Mouse (Mus musculus): ENCODE data around the gene Plekhg5.
A peak's percentile ranks its signal among the peaks of the same experiment; 100 is the strongest.

Gene Plekhg5

DNA sequence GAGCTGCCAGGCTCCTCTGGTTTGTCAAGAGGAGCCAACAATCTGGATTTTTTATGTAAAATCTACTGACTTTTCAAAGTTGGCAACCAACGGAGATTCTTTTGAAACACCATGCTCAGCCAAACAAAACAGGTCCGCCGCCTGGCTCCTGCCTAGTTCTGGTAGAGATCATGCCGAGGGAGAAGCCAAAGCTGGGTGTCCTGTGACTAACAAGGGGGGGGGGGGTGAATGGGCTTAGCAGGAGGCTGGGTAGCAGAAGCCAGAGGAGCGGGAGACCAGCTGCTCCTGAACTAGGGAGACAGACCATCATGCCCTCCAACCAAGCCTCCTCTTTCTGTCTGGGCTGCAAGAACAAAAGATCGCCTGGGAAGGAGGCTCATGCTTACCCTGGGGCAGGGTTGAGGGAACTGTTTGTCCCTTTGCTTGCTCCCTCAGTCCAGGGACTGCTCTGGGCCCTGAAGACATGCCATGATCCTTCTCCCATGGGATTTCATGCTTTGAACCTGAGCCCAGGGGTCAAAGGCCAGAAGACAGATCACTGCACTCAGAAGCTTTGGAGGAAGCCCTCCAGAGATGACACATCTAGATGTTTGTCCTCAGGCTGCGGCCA lies 11.4 kb downstream of the Plekhg5 start:
- Histone ChIP-seq H3K36me3 (ENCODE audit: control insufficient read depth, insufficient read depth, low read length, poor library complexity, severe bottlenecking) (no peaks in the 10 kb centered on the region), H3K27me3 (ENCODE audit: control insufficient read depth, insufficient read depth, low read length, poor library complexity, severe bottlenecking) (no peaks in the 10 kb centered on the region; the same call in 1 of the 2 replicates)
- no peak for DNase-seq (ENCODE audit: low read depth, low spot score)

DNA sequence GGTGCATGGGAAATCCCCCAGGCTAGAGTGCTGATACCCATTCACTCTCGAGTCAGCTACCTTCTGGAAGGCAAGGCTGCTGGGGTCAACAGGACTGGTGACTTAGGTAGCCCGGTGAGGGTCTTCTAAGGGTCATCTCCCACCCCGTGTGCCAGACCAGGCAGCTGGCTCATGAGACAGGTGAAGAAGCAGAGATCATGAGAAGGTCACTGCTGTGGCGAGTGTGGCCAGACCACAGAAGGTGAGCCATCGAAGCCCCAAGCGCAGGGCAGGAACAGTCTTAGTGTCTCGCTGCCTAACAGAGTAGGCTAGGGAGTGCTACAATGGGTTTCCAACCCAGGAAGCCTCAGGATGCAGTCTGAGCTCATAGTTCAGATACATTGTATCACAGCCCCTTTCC lies 12.3 kb downstream of the Plekhg5 start:
- Histone ChIP-seq H3K27me3 (ENCODE audit: control insufficient read depth, insufficient read depth, low read length, poor library complexity, severe bottlenecking) (no peaks in the 10 kb centered on the region; the same call in 1 of the 2 replicates), H3K36me3 (ENCODE audit: control insufficient read depth, insufficient read depth, low read length, poor library complexity, severe bottlenecking) (no peaks in the 10 kb centered on the region)
- no peak for DNase-seq (ENCODE audit: low read depth, low spot score)

DNA sequence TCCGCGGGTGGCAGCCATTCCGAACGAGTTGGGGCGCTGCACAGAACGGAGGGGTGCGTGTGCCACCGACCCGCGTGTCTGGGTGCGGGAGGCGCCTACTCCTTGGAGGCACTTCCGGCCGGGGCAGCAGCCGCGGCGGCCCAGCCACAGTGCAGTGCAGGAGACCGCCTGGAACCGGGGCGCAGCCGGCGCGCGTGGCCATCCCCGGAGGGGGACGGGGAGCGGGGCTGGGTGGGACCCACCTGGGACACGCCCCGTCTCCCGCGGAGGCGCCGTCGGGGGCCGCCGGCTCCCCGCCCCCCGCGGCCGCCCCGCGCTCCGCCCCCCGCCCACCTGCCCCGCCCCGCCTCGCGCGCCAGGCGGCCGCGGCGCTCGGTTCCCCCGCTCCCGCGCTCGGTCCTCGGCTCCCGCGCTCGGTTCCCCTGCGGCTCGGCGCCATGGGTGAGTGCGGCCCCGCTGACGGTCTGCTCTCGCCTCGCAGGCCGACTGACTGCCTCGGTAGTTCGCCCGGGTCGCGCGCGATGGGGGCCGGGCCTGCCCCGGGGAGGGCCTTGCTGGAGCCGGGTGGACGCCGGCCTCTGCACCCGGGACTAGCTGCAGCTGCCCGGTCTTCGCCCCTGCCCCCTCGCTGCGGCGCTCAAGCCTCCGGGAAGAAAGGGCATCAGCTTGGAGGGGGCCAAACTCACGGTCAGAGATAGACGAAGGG lies 14.4 kb downstream of the Plekhg5 start:
- H3K27me3 ChIP-seq (ENCODE audit: control insufficient read depth, insufficient read depth, low read length, poor library complexity, severe bottlenecking) = no peaks in the 10 kb centered on the region; the same call in 1 of the 2 replicates
- DNase-seq (ENCODE audit: low read depth, low spot score) = peak; percentile 37
- no peaks in the 10 kb centered on the region for H3K36me3 ChIP-seq (ENCODE audit: control insufficient read depth, insufficient read depth, low read length, poor library complexity, severe bottlenecking)

DNA sequence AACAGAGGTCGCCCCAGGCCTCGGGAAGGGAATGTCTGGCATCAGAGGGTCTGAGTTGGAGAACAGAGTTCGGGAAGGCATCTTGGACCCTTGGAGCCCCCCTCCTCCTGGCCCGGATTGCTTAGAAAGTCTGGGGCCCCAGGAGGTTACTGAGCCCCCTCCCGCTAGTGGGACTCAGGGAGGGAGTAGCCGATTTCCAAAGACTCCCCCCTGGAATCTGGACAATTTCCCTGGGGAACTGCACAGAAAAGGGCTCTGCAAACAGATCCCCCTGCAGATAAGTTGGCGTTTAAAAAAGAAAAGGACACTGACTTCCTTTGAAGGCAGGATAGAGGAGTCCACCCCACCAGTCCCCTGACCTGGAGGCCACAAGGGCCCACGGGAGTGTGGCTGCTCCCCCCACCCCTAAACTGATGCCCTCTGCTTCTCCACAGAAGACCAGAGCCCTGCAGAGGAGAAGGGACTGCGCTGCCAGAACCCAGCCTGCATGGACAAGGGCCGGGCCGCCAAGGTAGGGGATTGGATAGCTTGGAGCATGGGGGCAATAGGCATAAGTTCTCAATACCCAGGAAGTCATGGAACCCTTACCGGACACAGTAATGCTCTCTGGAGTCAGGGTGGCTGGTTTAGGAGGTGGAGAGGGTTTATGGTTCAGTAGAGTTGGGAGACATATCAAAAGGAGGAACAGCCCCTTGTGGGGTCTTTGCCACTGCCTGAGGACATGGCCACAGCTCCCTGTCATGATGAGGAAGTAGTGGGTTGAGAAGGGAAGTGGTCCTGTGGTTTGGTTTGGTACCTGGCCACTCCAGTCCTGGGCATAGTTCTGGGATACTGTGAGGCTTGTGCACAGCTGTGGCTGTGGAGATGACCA lies 15.1 kb downstream of the Plekhg5 start:
- DNase-seq (ENCODE audit: low read depth, low spot score) = peak; percentile 24
- H3K27me3 ChIP-seq (ENCODE audit: control insufficient read depth, insufficient read depth, low read length, poor library complexity, severe bottlenecking) = no peaks in the 10 kb centered on the region; the same call in 1 of the 2 replicates
- H3K36me3 ChIP-seq (ENCODE audit: control insufficient read depth, insufficient read depth, low read length, poor library complexity, severe bottlenecking) = no peaks in the 10 kb centered on the region

DNA sequence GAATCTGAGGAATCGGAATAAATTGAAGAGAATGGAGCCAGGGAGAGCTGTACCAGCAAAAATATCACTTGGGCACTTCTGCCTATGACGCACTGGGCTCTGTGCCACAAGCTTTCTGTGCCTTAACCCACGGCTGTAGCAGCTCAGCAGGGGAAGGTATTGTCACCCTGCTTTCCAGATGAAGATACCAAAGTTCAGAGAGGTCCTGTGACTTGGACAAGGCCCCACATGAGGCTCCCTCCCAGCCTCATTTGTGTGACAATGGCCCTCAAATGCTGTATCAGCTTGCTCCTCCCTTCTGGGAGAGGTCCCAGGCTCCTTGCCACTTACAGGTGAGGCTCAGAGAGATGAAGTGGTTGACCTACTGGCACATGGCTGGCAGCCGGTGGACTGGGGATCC lies 15.8 kb downstream of the Plekhg5 start:
- no peak for DNase-seq (ENCODE audit: low read depth, low spot score)
- Histone ChIP-seq H3K27me3 (ENCODE audit: control insufficient read depth, insufficient read depth, low read length, poor library complexity, severe bottlenecking) (no peaks in the 10 kb centered on the region; the same call in 1 of the 2 replicates), H3K36me3 (ENCODE audit: control insufficient read depth, insufficient read depth, low read length, poor library complexity, severe bottlenecking) (no peaks in the 10 kb centered on the region)

DNA sequence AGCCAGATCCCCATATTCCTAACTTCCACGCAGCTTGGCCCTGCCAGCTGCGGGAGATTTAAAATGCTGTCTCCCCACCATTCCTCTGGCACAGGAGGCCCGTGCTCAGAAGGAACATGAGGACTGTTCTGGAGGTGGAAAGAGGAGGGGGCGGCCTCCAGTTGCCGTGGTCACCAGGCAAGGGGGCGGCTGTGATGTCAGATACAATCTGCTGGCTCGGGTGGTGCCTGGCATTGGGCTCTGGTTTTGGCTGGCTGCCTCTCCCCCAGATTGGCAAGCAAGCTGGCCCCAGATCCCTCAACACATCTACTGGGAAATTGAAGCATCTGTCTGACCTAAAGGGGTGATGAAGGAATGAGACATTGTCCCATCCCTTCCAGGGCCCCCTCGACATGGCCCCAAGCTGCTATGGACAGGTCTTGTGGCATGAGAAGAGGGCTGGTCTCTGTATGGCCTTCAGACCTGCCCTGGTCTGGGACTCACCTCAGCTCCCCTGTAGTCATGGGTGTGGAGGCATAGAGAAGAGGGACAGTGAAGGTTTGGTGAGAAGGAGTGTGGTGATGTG lies 16.3 kb downstream of the Plekhg5 start:
- Histone ChIP-seq H3K36me3 (ENCODE audit: control insufficient read depth, insufficient read depth, low read length, poor library complexity, severe bottlenecking) (no peaks in the 10 kb centered on the region), H3K27me3 (ENCODE audit: control insufficient read depth, insufficient read depth, low read length, poor library complexity, severe bottlenecking) (no peaks in the 10 kb centered on the region; the same call in 1 of the 2 replicates)
- DNase-seq (ENCODE audit: low read depth, low spot score) = no peak

DNA sequence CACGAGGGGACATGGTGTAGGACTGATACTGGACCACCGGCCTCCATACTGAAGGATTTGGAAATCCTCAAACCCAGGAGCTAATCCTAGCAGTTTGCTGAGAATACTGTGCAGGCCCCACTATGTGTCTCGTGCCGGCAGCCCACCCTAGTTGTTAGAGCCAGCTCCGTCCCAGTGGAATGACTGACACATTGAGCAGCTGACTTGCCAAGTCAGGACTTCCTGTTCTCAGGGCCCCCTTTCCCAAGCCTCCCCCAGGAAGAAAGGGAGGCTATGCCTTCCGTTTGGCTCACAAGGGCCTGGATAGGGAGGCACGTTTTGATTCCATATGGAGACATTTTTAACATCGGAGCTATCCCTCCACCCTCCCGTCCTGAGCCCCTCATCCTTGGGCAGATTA lies 17.9 kb downstream of the Plekhg5 start:
- Histone ChIP-seq H3K36me3 (ENCODE audit: control insufficient read depth, insufficient read depth, low read length, poor library complexity, severe bottlenecking) (no peaks in the 10 kb centered on the region), H3K27me3 (ENCODE audit: control insufficient read depth, insufficient read depth, low read length, poor library complexity, severe bottlenecking) (no peaks in the 10 kb centered on the region; the same call in 1 of the 2 replicates)
- DNase-seq (ENCODE audit: low read depth, low spot score) = no peak

DNA sequence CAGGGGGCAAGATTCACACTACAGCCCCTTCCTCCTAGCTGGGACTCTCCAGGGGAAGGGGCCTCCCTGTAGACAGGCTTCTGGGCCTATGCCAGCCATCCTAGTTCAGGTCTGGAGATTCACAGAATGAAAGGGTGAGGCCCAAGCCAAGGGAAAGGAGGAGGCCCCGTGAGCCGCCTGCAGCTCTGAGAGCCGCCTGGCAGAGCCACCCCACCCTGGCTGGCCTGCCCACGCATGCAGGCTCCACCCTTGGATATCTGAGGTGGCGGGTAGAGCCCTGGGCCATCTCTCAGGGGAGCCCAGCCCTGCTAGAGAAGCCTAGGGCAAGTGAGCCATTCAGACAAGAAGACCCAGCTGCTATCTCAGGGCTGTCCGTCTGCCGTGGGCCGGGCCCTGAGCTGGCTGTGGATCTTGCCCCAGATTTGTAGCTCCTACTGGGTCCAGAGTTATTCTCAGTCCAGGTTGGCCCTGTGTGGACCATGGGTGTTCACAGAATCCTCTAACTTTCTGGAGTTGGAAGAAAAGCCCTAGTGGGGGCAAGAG lies 20.5 kb downstream of the Plekhg5 start:
- H3K27me3 ChIP-seq (ENCODE audit: control insufficient read depth, insufficient read depth, low read length, poor library complexity, severe bottlenecking) = no peaks in the 10 kb centered on the region; the same call in 1 of the 2 replicates
- DNase-seq (ENCODE audit: low read depth, low spot score) = no peak
- no peaks in the 10 kb centered on the region for H3K36me3 ChIP-seq (ENCODE audit: control insufficient read depth, insufficient read depth, low read length, poor library complexity, severe bottlenecking)

DNA sequence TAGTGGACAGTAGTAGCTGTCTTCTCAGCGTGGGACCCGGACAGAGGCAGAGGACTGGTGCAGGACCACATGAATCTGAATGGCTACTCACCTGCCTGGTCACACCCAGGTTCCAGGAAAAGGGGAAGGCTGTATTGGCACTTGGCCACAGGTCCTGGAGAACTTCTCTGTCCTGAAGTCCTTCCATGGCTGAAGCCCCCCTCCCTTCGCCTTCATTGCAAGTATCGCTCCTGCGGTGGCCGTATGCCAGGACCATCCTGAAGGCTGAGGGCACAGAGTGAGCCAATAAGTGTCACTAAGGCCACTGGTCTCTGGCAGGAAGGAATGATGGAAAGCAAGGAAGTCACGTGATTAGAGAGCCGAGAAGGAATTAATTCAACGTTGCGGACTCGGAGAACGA lies 21.9 kb downstream of the Plekhg5 start:
- H3K36me3 ChIP-seq (ENCODE audit: control insufficient read depth, insufficient read depth, low read length, poor library complexity, severe bottlenecking) = no peaks in the 10 kb centered on the region
- no peaks in the 10 kb centered on the region for H3K27me3 ChIP-seq (ENCODE audit: control insufficient read depth, insufficient read depth, low read length, poor library complexity, severe bottlenecking)
- no peak for DNase-seq (ENCODE audit: low read depth, low spot score)

DNA sequence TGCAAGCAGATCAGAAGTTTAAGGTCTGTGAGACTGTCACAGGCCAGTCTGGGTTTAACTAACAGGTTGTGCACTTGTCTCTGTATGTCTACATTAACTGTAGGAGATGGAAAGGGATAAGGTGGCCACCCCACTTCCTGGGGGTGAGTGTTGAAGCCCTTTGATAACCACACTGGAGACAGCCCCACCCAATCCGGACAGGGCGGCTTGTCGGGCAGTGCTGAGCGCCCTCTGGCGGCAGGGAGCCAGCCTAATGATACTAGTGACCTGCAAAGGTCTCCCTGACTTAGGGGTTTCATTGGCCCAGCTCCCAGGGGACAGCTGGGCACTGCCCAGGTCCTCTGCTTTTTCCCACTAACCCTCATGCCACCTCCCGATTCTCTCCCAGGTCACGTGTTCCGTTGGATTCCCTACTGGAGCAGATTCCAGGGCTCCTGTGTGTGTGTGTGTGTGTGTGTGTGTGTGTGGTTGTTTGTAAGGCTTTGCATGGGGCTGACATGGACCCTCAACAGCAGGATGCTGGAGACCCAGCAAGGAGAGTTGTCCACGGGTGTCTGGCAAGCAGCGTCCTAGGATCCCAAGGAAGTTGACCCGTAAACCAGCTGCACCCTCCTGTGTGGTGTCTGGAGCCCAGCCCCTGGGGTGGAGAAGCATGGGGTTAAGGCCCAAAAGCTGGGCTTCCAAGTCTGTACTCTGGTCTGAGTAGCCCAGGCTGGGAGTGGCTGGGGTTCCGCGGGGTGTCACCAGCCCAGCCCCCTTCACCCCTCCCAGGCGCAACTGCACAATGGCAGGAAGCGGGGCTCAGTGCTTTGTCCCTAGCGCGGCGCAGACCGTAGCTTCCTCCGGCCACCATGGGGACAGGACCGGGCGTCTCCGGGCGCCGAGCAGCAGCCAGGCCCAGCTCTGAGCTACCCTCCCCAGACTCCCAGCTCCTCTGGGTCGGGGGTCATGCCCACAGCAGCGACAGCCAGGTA lies 23.9 kb downstream of the Plekhg5 start:
- Histone ChIP-seq H3K27me3 (ENCODE audit: control insufficient read depth, insufficient read depth, low read length, poor library complexity, severe bottlenecking) (no peaks in the 10 kb centered on the region), H3K36me3 (ENCODE audit: control insufficient read depth, insufficient read depth, low read length, poor library complexity, severe bottlenecking) (no peaks in the 10 kb centered on the region)
- peak; percentile 84 for DNase-seq (ENCODE audit: low read depth, low spot score)

DNA sequence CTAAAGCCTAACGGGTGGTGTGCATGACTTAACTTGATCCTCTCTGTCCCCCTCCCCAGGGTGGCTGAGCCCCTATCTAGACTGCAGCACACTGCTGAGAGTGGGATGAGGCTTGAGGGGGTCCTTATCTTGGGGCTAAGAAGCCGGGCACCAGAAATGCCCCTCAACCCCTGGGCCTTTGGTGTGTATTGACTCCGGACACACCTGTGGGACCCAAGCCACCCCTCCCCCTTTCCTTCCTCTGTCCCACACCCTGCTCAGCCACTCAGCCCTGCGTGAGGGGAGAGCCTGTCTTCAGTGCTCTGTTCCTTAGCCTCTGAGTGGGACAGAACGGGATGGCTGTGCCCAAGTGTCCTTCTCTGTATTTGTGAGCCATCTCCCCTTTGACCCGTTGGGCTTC lies 24.6 kb downstream of the Plekhg5 start:
- Histone ChIP-seq H3K36me3 (ENCODE audit: control insufficient read depth, insufficient read depth, low read length, poor library complexity, severe bottlenecking) (no peaks in the 10 kb centered on the region), H3K27me3 (ENCODE audit: control insufficient read depth, insufficient read depth, low read length, poor library complexity, severe bottlenecking) (no peaks in the 10 kb centered on the region)
- no peak for DNase-seq (ENCODE audit: low read depth, low spot score)

DNA sequence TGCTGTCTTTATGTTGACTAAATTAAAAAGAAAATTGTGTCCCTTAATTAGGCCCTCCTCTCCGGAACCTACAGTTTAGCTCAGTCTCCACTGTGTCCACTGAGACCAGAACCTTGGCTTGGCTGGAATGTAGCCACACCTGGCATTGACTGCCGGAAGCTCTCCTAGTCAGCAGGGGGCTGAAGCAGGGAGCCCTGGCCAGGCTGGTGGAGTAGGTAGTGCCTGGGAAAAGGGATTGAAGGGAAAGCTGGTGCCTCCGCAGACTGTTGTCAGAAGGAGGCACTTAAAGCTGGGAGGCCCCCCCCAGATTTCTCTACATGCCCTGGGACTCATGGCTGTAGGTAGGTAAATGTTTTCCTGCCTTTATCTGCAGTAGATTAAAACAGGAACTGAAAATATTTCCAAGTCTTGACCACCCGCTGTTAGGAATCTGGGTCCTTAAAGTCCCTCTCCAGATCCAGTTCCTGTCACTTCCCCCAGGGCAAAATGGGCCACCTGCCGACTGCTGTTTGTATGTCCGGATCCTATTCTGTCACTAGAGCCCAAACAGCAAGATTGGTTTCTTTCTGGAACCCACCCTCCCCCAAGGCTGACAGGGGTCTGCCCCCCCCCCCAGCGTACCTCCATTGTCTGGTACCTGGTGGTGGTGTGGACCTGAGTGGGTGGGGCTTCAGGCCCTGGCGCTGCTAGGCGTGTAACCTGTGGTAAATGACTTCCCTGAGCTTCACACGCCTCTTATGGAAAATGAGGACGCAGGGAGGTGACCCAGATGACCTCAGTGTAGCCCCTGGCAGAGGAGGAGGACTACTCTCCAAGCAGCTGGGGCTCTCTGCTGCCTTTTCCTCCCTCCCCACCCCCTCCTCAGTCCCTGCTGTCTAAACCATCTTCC lies 25.9 kb downstream of the Plekhg5 start:
- DNase-seq (ENCODE audit: low read depth, low spot score) = no peak
- H3K36me3 ChIP-seq (ENCODE audit: control insufficient read depth, insufficient read depth, low read length, poor library complexity, severe bottlenecking) = no peaks in the 10 kb centered on the region
- no peaks in the 10 kb centered on the region for H3K27me3 ChIP-seq (ENCODE audit: control insufficient read depth, insufficient read depth, low read length, poor library complexity, severe bottlenecking)

DNA sequence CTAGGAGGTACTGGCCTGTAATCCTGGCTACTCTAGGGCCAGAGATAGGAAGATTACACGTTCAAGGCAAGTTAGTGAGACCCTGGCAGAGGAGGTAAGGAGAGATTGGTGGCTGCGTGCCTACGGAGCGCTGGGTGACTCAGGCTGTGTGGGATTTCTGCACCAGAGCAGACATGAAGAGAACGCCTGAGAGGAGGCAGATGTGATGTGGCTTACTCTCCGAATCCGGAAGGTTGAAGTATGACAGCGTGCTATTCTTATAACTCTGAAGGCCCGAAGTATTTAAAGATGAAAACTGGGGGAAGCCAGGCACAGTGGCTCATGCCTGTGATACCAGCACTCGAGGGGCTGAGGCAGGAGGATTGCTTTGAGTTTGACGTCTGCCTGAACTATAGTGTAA lies 28.2 kb downstream of the Plekhg5 start:
- H3K27me3 ChIP-seq (ENCODE audit: control insufficient read depth, insufficient read depth, low read length, poor library complexity, severe bottlenecking) = no peaks in the 10 kb centered on the region
- no peaks in the 10 kb centered on the region for H3K36me3 ChIP-seq (ENCODE audit: control insufficient read depth, insufficient read depth, low read length, poor library complexity, severe bottlenecking)
- DNase-seq (ENCODE audit: low read depth, low spot score) = no peak
